Mouse (Mus musculus) liver, postnatal 0 days (tissue): Measurements from ENCODE around the gene Orai1.

Experiments
- CTCF ChIP-seq: sonication (generic); IDR thresholded peaks from 2 replicates; pipeline ENCODE4 v1.5.1; 2016; ENCODE audit warnings: antibody characterized with exemption, low read depth
- EP300 ChIP-seq: IDR thresholded peaks from 2 replicates; pipeline ENCODE4 v1.6.1; 2016; ENCODE audit warnings: antibody characterized with exemption, low read depth, mild to moderate bottlenecking

DNA sequence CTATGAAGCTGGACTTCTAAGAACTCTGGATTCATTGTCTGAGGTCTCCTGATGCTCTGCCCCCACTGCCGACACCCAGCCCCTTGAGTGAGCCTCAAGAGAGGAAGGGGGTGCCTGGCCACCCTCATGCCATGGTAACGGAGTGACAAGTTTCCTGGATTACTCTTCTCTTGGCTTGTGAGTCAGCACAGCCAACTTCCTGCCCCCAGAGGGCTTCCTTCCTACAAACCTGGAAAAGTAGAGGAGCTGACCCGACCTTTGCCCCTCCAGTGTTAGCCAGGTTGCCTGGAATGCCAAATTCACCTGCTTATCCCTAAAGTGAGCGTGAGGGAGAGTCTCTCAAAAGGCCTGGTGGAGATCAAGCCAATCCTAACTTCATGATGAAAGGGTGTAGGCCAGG is 2.6 kb downstream of the Orai1 start:
- TF ChIP-seq CTCF (no peak), EP300 (no peak)
